Mouse (Mus musculus) kidney, embryonic 16.5 days (tissue): Measurements from ENCODE around the gene Surf4. TPM values are rescaled to one million over a fixed set of nuclear protein-coding genes. Genes with fewer than 3 reads are reported as not detected.

Experiments
- ATAC-seq: fragments of 200-750 bp; cut with Nextera tagmentation; 2 replicates; pipeline ENCODE4 v1.8.0; 2017; ENCODE audit warnings: moderate TSS enrichment; ENCODE audit not compliant: low FRiP score, low TSS enrichment
- H3K27ac ChIP-seq: fragments of 300-500 bp; sonication (generic); 2 replicates; pipeline ENCODE4 v1.5.1; 2014; ENCODE audit warnings: low read length
- H3K27me3 ChIP-seq: fragments of 300-500 bp; sonication (generic); 2 replicates; pipeline ENCODE4 v1.6.1; 2014; ENCODE audit warnings: low read length, control low read depth, mixed read lengths; ENCODE audit not compliant: insufficient read depth
- H3K36me3 ChIP-seq: fragments of 300-500 bp; sonication (generic); 2 replicates; pipeline ENCODE4 v1.6.1; 2014; ENCODE audit warnings: low read length, control low read depth, mixed read lengths; ENCODE audit not compliant: insufficient read depth
- H3K4me1 ChIP-seq: fragments of 300-500 bp; sonication (generic); 2 replicates; pipeline ENCODE4 v1.6.1; 2014; ENCODE audit warnings: low read length, control low read depth, mixed read lengths; ENCODE audit not compliant: insufficient read depth
- H3K4me2 ChIP-seq: fragments of 300-500 bp; sonication (generic); replicated peaks from 2 replicates; pipeline ENCODE4 v1.6.1; 2014; ENCODE audit warnings: low read depth, low read length
- H3K4me3 ChIP-seq: fragments of 300-500 bp; sonication (generic); 2 replicates; pipeline ENCODE4 v1.5.1; 2014; ENCODE audit warnings: mild to moderate bottlenecking, low read length
- H3K9ac ChIP-seq: fragments of 300-500 bp; sonication (generic); replicated peaks from 2 replicates; pipeline ENCODE4 v1.6.1; 2014; ENCODE audit warnings: low read length
- H3K9me3 ChIP-seq: fragments of 300-500 bp; sonication (generic); 2 replicates; pipeline ENCODE4 v1.6.1; 2016; ENCODE audit warnings: low read length, control low read depth
- WGBS: fragments of 180-500 bp; shearing (Covaris S2); extraction: QIAGEN DNeasy Blood & Tissue Kit; methylation state at CpG from one replicate; pipeline ENCODE4 v1.1.7; 2014; 5-methylcytosine and 5-hydroxymethylcytosine counted together
- polyA plus RNA-seq: library from polyadenylated mRNA; unstranded; fragments of >200 nt; fragmentation: Nextera tagmentation; extraction: Ambion mirVana; gene quantifications from 2 replicates; pipeline ENCODE4 v1.2.1, GENCODE M21; 2015

Surf4 gene
- polyA plus RNA-seq, 1 experiment from 2014 or later = 248 TPM

DNA sequence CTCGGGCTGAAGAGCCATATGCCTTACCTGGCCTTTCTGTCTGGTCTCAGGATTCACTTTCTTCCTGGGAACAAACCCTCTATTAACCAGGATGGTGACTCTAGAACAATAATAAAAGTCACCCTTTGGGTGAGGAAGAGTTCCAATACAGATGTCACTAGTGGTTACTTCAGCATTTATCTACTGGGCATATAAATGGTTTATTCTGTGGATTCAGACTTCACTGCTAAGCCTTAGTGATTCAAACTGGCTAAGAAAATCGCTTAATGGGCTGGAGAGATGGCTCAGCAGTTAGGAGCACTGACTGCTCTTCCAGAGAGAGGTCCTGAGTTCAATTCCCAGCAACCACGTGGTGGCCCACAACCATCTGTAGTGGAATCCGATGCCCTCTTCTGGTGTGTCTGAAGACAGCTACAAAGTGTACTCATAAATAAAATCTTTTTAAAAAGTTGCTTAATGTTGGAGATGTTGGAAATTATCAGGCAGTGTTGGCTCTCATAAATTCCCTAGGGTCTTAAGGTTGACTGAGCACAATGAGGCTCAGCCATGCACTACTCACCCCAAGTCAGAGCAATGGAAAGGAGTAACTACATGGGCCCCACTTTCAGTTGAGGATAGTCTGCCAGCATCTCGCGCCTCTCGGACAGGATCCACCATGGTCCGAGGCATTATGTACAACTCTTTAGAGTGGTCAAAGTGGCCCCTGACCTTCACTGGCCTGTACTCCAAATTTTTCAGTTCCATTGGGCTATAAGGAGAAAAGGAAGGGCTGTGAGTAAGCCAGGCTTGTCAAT lies 19.4 kb downstream of the Surf4 start:
- peaks cover 46% of the 10 kb centered on the region for H3K4me1 ChIP-seq
- no peaks in the 10 kb centered on the region for H3K9me3 ChIP-seq
- no peak for ATAC-seq
- 0 out of 2 replicates have a peak overlapping the region, but pooled peaks have one; percentile 8 for H3K27ac ChIP-seq
- WGBS = 54% methylated on average over 8 of the region's 8 CpGs
- no peak overlapping the region for H3K4me3 ChIP-seq
- H3K27me3 ChIP-seq = no peaks in the 10 kb centered on the region
- peak overlapping the region; percentile 97 for H3K4me2 ChIP-seq
- peaks cover 46% of the 10 kb centered on the region for H3K36me3 ChIP-seq
- H3K9ac ChIP-seq = no peak overlapping the region

DNA sequence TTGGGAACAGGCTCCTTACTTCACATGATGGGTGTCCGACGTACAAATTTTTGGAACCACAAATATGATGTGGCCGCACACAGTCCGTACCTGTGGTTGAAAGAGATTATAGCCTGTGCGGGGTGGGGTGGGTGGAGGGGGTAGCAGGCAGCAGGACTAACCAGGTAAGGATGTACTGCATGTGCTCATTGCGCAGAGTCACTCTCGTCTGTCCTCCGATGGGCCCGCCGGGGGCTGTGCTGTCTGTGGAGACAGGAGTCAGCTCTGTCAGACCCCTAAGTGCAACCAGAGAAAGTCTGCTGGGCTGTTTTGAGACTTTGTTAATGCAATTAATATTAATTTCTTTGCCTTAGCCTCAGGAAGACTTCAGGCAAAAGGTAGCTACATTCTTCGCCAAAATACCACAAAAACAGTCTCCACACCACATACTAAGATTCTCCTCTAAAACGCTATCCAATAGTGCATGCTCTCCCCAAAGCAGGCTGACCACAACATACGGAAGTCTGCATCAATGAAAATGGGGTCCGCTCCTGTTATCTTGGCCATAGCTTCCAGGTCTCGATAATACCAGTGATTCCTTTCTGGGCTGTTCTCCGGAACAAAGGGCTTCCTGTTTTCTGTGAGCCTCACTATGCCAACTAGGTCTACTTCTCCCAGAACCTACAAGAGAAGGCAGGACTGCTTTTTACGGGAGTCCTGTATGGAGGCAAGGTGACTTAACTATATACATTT lies 20.1 kb downstream of the Surf4 start:
- no peak overlapping the region for H3K4me2 ChIP-seq
- H3K4me1 ChIP-seq = peaks cover 54% of the 10 kb centered on the region
- no peak overlapping the region for H3K27ac ChIP-seq
- ATAC-seq = no peak
- WGBS = 85% methylated on average over 17 of the region's 17 CpGs
- H3K4me3 ChIP-seq = no peak overlapping the region
- no peaks in the 10 kb centered on the region for H3K9me3 ChIP-seq
- H3K36me3 ChIP-seq = peaks cover 39% of the 10 kb centered on the region
- H3K27me3 ChIP-seq = no peaks in the 10 kb centered on the region
- no peak overlapping the region for H3K9ac ChIP-seq

DNA sequence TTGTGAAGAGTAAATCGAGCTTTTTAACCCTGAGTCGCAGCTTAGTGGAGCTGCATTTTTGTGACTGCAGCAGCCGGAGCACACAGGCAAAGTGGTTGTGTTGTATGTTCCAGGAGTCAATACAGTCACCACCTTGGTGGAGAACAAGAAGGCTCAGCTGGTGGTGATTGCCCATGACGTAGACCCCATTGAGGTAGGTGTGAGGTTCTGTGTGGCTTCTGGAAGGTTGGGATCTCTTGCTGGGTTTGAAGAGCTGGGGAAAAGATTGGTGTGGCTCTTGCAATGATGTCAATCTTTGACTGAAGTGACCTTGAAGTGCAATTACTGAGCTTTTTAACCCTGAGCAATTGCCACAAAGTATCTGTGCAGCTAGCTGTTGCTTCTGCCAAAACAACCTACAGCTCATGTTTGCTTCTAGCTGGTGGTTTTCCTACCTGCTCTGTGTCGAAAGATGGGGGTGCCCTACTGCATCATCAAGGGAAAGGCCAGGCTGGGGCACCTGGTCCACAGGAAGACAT lies 21.4 kb downstream of the Surf4 start:
- peak overlapping the region; percentile 98 for H3K9ac ChIP-seq
- H3K9me3 ChIP-seq = no peaks in the 10 kb centered on the region
- peaks cover 43% of the 10 kb centered on the region for H3K36me3 ChIP-seq
- H3K27ac ChIP-seq = no peak overlapping the region
- H3K27me3 ChIP-seq = no peaks in the 10 kb centered on the region
- H3K4me2 ChIP-seq = peak overlapping the region; percentile 99
- WGBS = 56% methylated on average over 5 of the region's 5 CpGs
- peaks cover 53% of the 10 kb centered on the region for H3K4me1 ChIP-seq
- ATAC-seq = no peak
- H3K4me3 ChIP-seq = peak overlapping the region; percentile 77

DNA sequence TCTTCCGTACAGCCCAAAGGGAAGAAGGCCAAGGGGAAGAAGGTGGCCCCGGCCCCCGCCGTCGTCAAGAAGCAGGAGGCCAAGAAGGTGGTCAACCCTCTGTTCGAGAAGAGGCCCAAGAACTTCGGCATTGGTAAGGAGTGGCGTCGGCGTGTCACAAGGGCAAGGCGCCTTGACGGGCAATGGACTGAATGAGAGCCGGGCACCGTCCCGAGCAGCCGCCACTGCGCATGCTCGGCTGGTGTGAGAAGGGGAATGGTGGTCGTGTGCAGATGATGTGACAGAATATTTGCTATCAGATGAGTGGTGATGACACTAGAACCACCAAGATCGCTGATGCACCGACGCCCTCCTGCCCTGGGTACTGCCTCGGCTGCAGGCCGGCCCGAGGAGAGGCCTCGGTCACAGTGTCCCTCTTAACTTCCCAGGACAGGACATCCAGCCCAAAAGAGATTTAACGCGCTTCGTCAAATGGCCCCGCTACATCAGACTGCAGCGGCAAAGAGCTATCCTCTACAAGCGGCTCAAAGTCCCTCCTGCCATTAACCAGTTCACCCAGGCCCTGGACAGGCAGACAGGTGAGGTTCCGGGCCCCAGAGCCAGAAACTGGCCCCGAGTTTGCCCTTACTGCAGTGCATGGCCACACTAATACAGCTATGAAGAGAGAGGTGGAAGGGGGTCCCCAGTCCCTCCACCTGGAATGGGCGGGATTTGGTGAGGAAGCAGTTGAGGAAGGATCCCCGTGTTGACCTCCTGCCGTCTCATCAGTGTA lies 22.5 kb downstream of the Surf4 start:
- Histone ChIP-seq H3K4me3 (peak overlapping the region; percentile 77), H3K9ac (peak overlapping the region; percentile 98), H3K9me3 (no peaks in the 10 kb centered on the region), H3K36me3 (peaks cover 50% of the 10 kb centered on the region), H3K27me3 (no peaks in the 10 kb centered on the region), H3K27ac (peak overlapping the region; percentile 91), H3K4me2 (peak overlapping the region; percentile 99), H3K4me1 (peaks cover 46% of the 10 kb centered on the region)
- peak; percentile 12 for ATAC-seq
- 0% methylated on average over 37 of the region's 37 CpGs for WGBS

DNA sequence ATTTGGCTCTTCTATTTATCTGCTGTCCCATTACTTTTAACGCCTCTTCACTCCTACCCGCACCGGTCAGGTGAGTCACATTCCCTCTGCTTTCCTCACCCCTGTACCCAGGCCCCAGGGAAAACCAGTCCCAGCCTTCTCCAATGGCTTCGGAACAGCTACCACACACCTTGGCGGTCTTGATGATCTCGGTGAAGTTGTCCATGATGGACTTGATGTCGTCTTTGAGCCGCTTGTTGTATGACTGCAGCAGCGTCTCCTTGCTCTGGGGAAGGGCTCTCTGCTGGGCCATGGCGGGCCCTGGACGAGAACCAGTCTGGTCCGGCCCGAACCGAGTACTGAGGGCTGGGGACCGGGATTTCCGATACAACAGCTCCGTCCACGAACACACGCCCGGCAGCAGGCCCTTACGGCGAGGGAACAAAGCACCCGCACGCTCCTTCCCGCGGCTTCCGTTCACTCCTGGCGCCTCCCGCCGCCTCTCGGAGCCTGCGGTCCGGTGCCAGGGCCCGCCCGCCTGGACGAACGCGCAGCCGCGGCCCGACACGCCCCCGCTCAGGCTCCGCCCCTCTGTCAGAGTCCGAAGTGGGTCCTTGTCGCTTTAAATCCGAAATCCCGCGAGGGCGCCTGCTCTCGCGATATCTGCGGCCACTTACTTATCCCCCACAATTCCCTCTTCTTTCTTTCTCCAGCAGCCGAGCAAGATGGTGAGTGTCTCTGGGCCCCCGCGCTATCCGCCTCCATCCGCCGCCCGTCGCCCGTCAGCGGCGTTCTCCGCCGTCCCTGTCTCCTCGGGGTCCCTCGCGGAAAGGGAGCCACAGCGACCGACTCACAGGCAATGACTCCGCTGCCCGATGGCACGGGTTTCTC lies 23.4 kb downstream of the Surf4 start, which contains the start of the genes Med22 and Rpl7a:
Gene Med22, minus strand, starts transcription at position 554 of the 870 bp plus-strand sequence.
Gene Rpl7a, plus strand, starts transcription at position 641 of the 870 bp plus-strand sequence.
- Histone ChIP-seq H3K4me2 (peak within 1 kb of the TSS; percentile 99), H3K4me3 (peak within 1 kb of the TSS; percentile 77), H3K36me3 (peaks cover 58% of the 10 kb centered on the region), H3K9me3 (no peaks in the 10 kb centered on the region), H3K9ac (peak within 1 kb of the TSS; percentile 98), H3K27ac (peak within 1 kb of the TSS; percentile 91), H3K4me1 (peaks cover 42% of the 10 kb centered on the region), H3K27me3 (no peaks in the 10 kb centered on the region)
- under 1% methylated on average over 71 of the region's 74 CpGs for WGBS
- ATAC-seq = peak; percentile 94

DNA sequence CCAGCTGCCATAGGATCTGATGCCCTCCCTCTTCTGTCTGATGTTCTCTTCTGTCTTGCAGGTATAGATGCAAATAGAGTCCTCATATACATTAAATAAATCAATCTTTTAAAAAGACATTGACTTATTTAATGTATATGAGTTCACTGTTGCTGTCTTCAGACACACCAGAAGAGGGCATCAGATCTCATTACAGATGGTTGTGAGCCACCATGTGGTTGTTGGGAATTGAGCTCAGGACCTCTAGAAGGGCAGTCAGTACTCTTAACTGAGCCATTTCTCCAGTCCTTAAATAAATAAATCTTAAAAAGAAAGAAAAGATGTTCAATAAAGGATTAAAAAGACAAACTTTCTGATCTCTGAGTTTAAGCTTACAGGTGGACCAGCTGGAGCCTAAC lies 24.3 kb downstream of the Surf4 start:
- peaks cover 32% of the 10 kb centered on the region for H3K4me1 ChIP-seq
- H3K9ac ChIP-seq = peak overlapping the region; percentile 81
- peak overlapping the region; percentile 71 for H3K4me2 ChIP-seq
- peak overlapping the region; percentile 91 for H3K27ac ChIP-seq
- peak overlapping the region; percentile 77 for H3K4me3 ChIP-seq
- no peaks in the 10 kb centered on the region for H3K27me3 ChIP-seq
- peaks cover 58% of the 10 kb centered on the region for H3K36me3 ChIP-seq
- H3K9me3 ChIP-seq = no peaks in the 10 kb centered on the region
- ATAC-seq = no peak

DNA sequence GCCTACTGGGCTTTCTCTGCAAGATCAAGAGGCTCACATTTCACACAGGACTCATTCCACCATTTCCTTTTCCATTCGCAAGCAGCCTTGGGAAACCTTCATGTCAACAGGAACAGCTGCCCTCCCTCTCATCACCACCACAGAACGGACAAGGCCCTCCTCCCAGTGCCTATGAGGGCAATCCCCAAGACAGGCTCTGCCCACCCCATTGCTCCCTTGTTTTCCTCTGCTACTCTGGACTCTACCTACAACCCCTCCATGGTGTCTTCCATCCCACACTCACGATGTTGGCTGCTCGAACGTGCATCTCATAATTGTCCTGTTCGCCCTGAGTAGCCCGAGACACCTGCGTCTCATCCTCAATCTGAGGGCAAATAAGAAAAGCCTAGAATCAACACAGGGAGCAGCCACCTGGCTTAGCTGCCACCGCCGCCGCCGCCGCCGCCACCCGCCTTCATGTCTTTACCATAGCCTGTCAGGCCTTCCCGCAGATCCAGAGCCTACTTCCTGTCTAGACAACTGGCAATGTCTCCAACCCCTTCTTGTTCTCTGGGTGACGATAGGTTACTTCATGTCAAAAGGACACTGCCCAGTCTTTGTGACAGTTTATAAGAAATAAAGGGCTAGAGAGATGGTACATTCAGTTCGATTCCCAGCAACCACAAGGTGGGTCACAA lies 24.9 kb downstream of the Surf4 start:
- peak overlapping the region; percentile 77 for H3K4me3 ChIP-seq
- peak overlapping the region; percentile 71 for H3K4me2 ChIP-seq
- WGBS = 81% methylated on average over 18 of the region's 18 CpGs
- H3K4me1 ChIP-seq = peaks cover 35% of the 10 kb centered on the region
- peak overlapping the region; percentile 81 for H3K9ac ChIP-seq
- peaks cover 54% of the 10 kb centered on the region for H3K36me3 ChIP-seq
- no peaks in the 10 kb centered on the region for H3K27me3 ChIP-seq
- no peaks in the 10 kb centered on the region for H3K9me3 ChIP-seq
- H3K27ac ChIP-seq = no peak overlapping the region
- no peak for ATAC-seq

DNA sequence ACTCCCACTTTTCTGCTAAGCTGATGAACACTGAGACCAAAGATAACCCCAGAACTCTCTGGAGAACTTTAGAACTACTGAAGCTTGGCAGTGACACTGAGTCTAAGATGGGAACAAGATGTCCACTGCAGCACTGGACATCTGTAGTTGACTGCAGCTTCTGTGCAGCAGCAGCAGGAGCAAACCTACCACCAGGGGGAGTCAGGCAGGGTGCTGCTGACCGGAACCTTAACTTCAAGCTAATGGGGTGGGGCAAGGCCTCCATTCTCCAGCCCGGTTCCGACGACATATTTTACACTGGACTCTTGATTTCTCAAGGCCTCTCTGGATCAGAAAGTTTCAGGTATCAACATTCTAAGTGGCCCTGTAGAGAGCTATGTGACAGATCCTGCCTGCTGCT lies 26.6 kb downstream of the Surf4 start:
- ATAC-seq = no peak

More for the DNA sequence above, 26.6 kb downstream of the Surf4 start:
- Histone ChIP-seq H3K36me3 (peaks cover 36% of the 10 kb centered on the region), H3K9me3 (no peaks in the 10 kb centered on the region), H3K4me2 (no peak overlapping the region), H3K4me1 (peaks cover 39% of the 10 kb centered on the region), H3K4me3 (no peak overlapping the region), H3K27ac (no peak overlapping the region), H3K9ac (no peak overlapping the region), H3K27me3 (no peaks in the 10 kb centered on the region)
- WGBS = 42% methylated on average over 4 of the region's 4 CpGs
